Mouse (Mus musculus) central nervous system, embryonic 14 days (tissue): Measurements from ENCODE around the gene Slc27a3. TPM values are rescaled to one million over a fixed set of nuclear protein-coding genes. Genes with fewer than 3 reads are reported as not detected.

Experiments
- polyA plus RNA-seq: library from polyadenylated mRNA; depleted of rRNA; stranded (reverse); fragments of >200 nt; gene quantifications from 2 replicates; pipeline ENCODE4 v1.2.3, GENCODE M21; 2012; rRNA removed

Gene Slc27a3
- 41.9 and 54.3 TPM in 2 replicates for polyA plus RNA-seq

GRCm38 (mm10) chr3:90389511-90390490 lies at the start of gene Slc27a3:
TSS of gene Slc27a3 (minus strand) at chr3:90389938.

GRCm38 (mm10) chr3:90433381-90434020 lies 43.8 kb upstream of the Slc27a3 start, which contains the start of gene Ints3:
TSS of gene Ints3 (minus strand) at chr3:90433622.

Other genes with a start within 250 kb of the Slc27a3 start
- 2,671 and 2,744 TPM in 2 replicates for gene Rps27, start 176.3 kb downstream of the Slc27a3 start, polyA plus RNA-seq
- 20.0 and 25.5 TPM in 2 replicates for gene Rab13, start 176.2 kb downstream of the Slc27a3 start, polyA plus RNA-seq
- gene Jtb, start 158.3 kb downstream of the Slc27a3 start, polyA plus RNA-seq: 64.0 and 67.6 TPM in 2 replicates
- 2.2 and 2.9 TPM in 2 replicates for gene Creb3l4, start 146.4 kb downstream of the Slc27a3 start, polyA plus RNA-seq
- 27.4 and 33.3 TPM in 2 replicates for gene Slc39a1, start 141.8 kb downstream of the Slc27a3 start, polyA plus RNA-seq
- 62.1 and 70.6 TPM in 2 replicates for gene Crtc2, start 135.8 kb downstream of the Slc27a3 start, polyA plus RNA-seq
- gene Dennd4b, start 124.8 kb downstream of the Slc27a3 start, polyA plus RNA-seq: 22.6 and 23.6 TPM in 2 replicates
- 31.6 and 35.4 TPM in 2 replicates for gene Gatad2b, start 96.8 kb downstream of the Slc27a3 start, polyA plus RNA-seq
- gene Ints3, start 43.7 kb upstream of the Slc27a3 start, polyA plus RNA-seq: 54.7 and 56.2 TPM in 2 replicates
- 6.2 and 9.0 TPM in 2 replicates for gene Npr1, start 75.9 kb upstream of the Slc27a3 start, polyA plus RNA-seq
- 195 and 228 TPM in 2 replicates for gene Ilf2, start 86.2 kb upstream of the Slc27a3 start, polyA plus RNA-seq
- gene Snapin, start 101.1 kb upstream of the Slc27a3 start, polyA plus RNA-seq: 47.3 and 49.6 TPM in 2 replicates
- 202 and 231 TPM in 2 replicates for gene Chtop, start 119.6 kb upstream of the Slc27a3 start, polyA plus RNA-seq
- gene S100a1, start 124.5 kb upstream of the Slc27a3 start, polyA plus RNA-seq: 10.7 and 14.6 TPM in 2 replicates
- 8.2 and 13.0 TPM in 2 replicates for gene S100a13, start 124.5 kb upstream of the Slc27a3 start, polyA plus RNA-seq
- 0.18 and 4.9 TPM in 2 replicates for gene S100a14, start 136.9 kb upstream of the Slc27a3 start, polyA plus RNA-seq
- 22.0 and 30.8 TPM in 2 replicates for gene S100a16, start 147.3 kb upstream of the Slc27a3 start, polyA plus RNA-seq
- 0.45 and 0.63 TPM in 2 replicates for gene S100a3, start 170.6 kb upstream of the Slc27a3 start, polyA plus RNA-seq
- not detected in 2 replicates for gene S100a2, start 200.3 kb upstream of the Slc27a3 start, polyA plus RNA-seq
- not detected in 2 replicates for gene Gm42674, start 212.0 kb upstream of the Slc27a3 start, polyA plus RNA-seq
- gene S100a4, start 213.8 kb upstream of the Slc27a3 start, polyA plus RNA-seq: 2.1 and 5.3 TPM in 2 replicates
- gene S100a5, start 218.6 kb upstream of the Slc27a3 start, polyA plus RNA-seq: not detected in 2 replicates
- 19.4 and 33.6 TPM in 2 replicates for gene S100a6, start 222.9 kb upstream of the Slc27a3 start, polyA plus RNA-seq